Mouse (Mus musculus) embryonic fibroblast, embryonic 13.5 days (primary cell): ENCODE results near the gene Dirc2.

Experiments used
- CTCF ChIP-seq: IDR thresholded peaks from 2 replicates; pipeline ENCODE4 v1.5.1; 2011; ENCODE audit warnings: mild to moderate bottlenecking, control low read depth, low read length, moderate library complexity, borderline replicate concordance; ENCODE audit not compliant: insufficient read depth
- POLR2A ChIP-seq: IDR thresholded peaks from 2 replicates; pipeline ENCODE4 v1.6.1; 2011; ENCODE audit warnings: low read depth, mild to moderate bottlenecking, control low read depth, low read length, moderate library complexity

- no peak for TF ChIP-seq CTCF
- TF ChIP-seq POLR2A: no peak
These were observed 38.0 kb upstream of the Dirc2 start for GRCm38 (mm10) chr16:35806973-35807662.
